16 mouse cellular contexts compared by ENCODE assay signal in genomic region chr14:16842036-16842435, GRCm38 (mm10).
"Had no signal": no experiment of that assay in that cellular context is flagged by ENCODE, and none has a peak within 500 bp of the region (broad histone marks: within the 10 kb centered on the region; RNA-seq: fewer than 3 reads in every experiment).

No protein-coding gene starts in this region.

- H3K4me3 ChIP-seq: kidney, embryonic 15.5 days; left cerebral cortex, adult 2 months; liver, embryonic 13.5 days; midbrain, embryonic 12.5 days; midbrain, embryonic 15.5 days had no signal

- H3K9me3 ChIP-seq: kidney, embryonic 15.5 days; liver, embryonic 13.5 days; midbrain, embryonic 12.5 days; midbrain, embryonic 15.5 days had no signal

- H3K4me2 ChIP-seq: kidney, embryonic 15.5 days; liver, embryonic 13.5 days; midbrain, embryonic 12.5 days; midbrain, embryonic 15.5 days had no signal

- H3K4me1 ChIP-seq: kidney, embryonic 15.5 days; liver, embryonic 13.5 days; midbrain, embryonic 12.5 days; midbrain, embryonic 15.5 days had no signal

- H3K36me3 ChIP-seq: kidney, embryonic 15.5 days; liver, embryonic 13.5 days; midbrain, embryonic 12.5 days; midbrain, embryonic 15.5 days had no signal

- H3K27me3 ChIP-seq: kidney, embryonic 15.5 days; liver, embryonic 13.5 days; midbrain, embryonic 12.5 days; midbrain, embryonic 15.5 days had no signal

- DNase-seq: kidney, adult 8-10 months; kidney, postnatal 10 days; kidney, postnatal 36 days; layer of hippocampus, postnatal 36 days; left cerebral cortex, postnatal 4 days; liver, embryonic 13.5 days; lung, adult 2 months; lung, postnatal 14 days; lung, postnatal 4 days; retina, postnatal 1 day; thymus, adult 18-20 months; thymus, postnatal 36 days had no signal

- H3K9ac ChIP-seq: kidney, embryonic 15.5 days; liver, embryonic 13.5 days; midbrain, embryonic 12.5 days; midbrain, embryonic 15.5 days had no signal

- H3K27ac ChIP-seq: kidney, embryonic 15.5 days; left cerebral cortex, adult 2 months; liver, embryonic 13.5 days; midbrain, embryonic 12.5 days; midbrain, embryonic 15.5 days had no signal
